Mouse (Mus musculus): ENCODE data around the gene Ankrd26.

GRCm38 (mm10) chr6:118595681-118596055, 33.6 kb upstream of the Ankrd26 start:
- TF ChIP-seq CTCF (IDR thresholded peaks at IDR 0.05; ENCODE audit: low read depth, low read length) (no peak), POLR2A (IDR thresholded peaks at IDR 0.05; ENCODE audit: extremely low read depth, insufficient read depth, low read length) (no peak)
